Mouse (Mus musculus) E14TG2a.4 (cell line): ENCODE results near the gene Arhgap32.

Source experiments
- CTCF ChIP-seq: conservative IDR thresholded peaks from 2 replicates; pipeline ENCODE4 v1.5.1; 2014; ENCODE audit warnings: low read length
- NANOG ChIP-seq: IDR thresholded peaks from 2 replicates; pipeline ENCODE4 v1.6.1; 2014; ENCODE audit warnings: borderline replicate concordance, low read length, mixed read lengths

DNA sequence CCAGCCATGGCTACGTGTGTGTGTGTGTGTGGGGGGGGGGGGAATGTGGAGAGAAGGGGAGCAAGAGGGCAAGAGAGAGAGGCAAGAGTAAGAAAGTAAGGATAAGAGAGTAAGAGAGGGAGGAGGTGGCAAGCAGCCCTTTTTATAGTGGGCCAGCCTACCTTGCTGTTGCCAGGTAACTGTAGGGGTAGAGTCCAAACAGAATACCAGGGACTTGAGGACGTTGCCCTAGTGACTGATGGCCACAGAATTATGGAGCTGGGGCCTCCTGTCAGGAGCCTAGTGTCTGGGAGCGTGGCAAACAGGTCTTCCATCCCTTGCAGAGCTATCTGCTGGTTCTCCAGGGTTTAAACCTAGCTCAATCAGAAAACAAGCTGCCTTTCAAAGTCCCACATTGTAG is 163.9 kb downstream of the Arhgap32 start:
- TF ChIP-seq CTCF = no peak
- TF ChIP-seq NANOG = no peak
